ENCODE assay signal across 1 mouse cellular context in genomic region chr5:34512486-34512885, GRCm38 (mm10).
TF ChIP-seq lines count a peak whose summit lies in the region.

No protein-coding gene starts in this region.

TF ChIP-seq in CH12.LX, 34 proteins besides CTCF, POLR2A, EP300 and RAD21:
- TF ChIP-seq TBP (conservative IDR thresholded peaks at IDR 0.05; ENCODE audit: low read depth, low read length): no peak
- TF ChIP-seq CHD2 (IDR thresholded peaks at IDR 0.05; ENCODE audit: low read length): no peak
- TF ChIP-seq MYC (IDR thresholded peaks at IDR 0.05; ENCODE audit: low read depth, low read length): no peak
- no peak for TF ChIP-seq ZMIZ1 (IDR thresholded peaks at IDR 0.05; ENCODE audit: low read depth, low read length)
- TF ChIP-seq RCOR1 (conservative IDR thresholded peaks at IDR 0.05; ENCODE audit: low read depth, low read length): no peak
- no peak for TF ChIP-seq ZC3H11A (IDR thresholded peaks at IDR 0.05; ENCODE audit: low read depth, low read length)
- no peak for TF ChIP-seq MEF2A (IDR thresholded peaks at IDR 0.05; ENCODE audit: borderline replicate concordance, low read depth, low read length)
- no peak for TF ChIP-seq GABPA (IDR thresholded peaks at IDR 0.05; ENCODE audit: insufficient replicate concordance, low read depth, low read length)
